Mouse (Mus musculus): ENCODE measurements around the gene Nod2.
A peak's percentile ranks its signal among the peaks of the same experiment; 100 is the strongest.
"Not testable (repeated sequence)": the region's sequence is repeated elsewhere in the genome, so short reads cannot be mapped to it uniquely, and the experiment has no call there.

Gene Nod2

GRCm38 (mm10) chr8:88633343-88633765 is 13.8 kb upstream of the Nod2 start:
- no peak for DNase-seq (ENCODE audit: low spot score)

GRCm38 (mm10) chr8:88635474-88636397 is 11.4 kb upstream of the Nod2 start, which contains the start of gene Snx20:
Snx20 (minus strand) TSS chr8:88636128.
- DNase-seq (ENCODE audit: low spot score) = peak; percentile 19

DNA sequence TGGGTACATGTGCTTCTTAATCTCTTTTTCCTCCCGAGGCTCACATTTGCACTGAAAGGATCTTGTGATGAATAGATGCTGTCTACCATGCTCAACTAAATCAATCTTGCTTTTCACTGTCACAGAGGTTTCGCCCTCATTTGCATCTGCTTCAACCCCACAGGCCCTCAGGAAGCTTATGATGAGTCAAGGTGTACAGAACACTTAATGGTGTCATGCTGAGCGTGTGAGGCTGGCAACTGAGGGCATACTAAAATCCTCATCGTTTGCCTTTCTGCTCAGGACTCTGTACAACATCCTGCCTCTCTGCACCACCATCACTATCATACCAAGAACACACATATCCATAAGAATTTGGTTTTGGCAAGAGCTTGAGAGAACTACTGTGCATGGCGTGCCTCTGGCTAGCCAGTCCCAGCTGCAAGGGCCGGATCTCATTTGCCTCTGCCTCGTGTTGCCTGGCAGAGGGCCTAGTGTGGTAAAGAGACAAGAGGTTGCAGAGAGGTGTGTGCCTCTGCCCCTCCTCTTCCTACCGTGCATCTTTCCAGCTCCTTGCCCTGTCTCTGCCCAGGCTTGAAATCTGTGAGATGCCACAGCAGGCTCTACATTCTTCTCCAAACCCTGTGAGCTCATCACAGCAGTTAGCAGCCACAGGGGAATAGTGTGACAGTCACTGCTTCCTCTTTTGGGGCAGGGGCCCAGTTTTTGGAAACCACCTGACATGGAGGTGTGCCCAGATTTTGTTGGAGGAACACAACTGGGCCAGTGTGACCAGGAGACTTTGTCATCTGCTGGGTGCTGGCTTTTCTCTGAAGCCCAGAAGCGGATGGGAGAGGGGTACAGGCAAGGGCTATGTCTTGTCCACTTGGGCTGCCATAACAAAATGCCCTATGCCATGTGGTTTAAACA is 9.8 kb upstream of the Nod2 start:
- DNase-seq (ENCODE audit: low spot score) = no peak

- no peak for DNase-seq (ENCODE audit: low spot score)
Measured at GRCm38 (mm10) chr8:88638908-88639307, 8.2 kb upstream of the Nod2 start.

DNA sequence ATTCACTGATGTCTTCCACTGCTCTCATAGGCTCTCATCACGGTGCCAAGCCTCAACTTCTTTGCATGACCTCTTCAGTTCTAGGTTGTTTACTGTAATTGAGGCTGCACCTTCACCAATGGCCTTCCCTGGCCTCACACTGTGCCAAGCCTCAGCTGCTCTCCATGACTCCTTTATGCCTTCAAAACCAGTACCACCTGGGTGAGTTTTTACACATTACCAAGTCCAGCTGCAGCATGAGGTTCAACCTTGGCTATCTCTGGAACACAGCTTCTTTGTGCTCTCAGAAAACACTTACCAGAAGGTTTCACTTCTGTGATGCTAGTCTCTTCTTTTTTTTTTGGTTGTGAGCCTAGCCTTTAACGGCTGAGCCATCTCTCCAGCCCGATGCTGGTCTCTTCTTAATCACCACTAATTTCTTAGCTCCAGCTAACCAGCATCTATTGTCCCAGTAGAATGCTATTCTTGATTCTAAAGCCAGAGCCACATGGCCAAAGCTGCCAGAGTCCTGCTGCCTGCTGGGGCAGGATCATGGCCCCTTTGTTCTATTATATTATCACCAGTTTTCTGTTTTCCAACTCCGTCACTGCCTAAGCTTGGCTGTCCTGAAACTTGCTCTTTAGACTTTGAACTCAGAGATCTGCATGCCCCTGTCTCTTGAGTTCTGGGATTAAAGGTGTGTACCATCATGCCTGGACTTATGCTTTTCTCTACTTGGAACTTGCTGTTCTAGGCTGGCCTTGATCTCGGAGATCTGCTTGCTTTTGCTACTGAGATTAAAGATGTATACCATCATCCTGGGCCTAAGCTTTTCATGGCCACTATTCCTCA is 4.2 kb upstream of the Nod2 start:
- DNase-seq (ENCODE audit: low spot score) = peak; percentile 19

GRCm38 (mm10) chr8:88648322-88648721 is 1.2 kb downstream of the Nod2 start:
- no peak for DNase-seq (ENCODE audit: low spot score)

DNA sequence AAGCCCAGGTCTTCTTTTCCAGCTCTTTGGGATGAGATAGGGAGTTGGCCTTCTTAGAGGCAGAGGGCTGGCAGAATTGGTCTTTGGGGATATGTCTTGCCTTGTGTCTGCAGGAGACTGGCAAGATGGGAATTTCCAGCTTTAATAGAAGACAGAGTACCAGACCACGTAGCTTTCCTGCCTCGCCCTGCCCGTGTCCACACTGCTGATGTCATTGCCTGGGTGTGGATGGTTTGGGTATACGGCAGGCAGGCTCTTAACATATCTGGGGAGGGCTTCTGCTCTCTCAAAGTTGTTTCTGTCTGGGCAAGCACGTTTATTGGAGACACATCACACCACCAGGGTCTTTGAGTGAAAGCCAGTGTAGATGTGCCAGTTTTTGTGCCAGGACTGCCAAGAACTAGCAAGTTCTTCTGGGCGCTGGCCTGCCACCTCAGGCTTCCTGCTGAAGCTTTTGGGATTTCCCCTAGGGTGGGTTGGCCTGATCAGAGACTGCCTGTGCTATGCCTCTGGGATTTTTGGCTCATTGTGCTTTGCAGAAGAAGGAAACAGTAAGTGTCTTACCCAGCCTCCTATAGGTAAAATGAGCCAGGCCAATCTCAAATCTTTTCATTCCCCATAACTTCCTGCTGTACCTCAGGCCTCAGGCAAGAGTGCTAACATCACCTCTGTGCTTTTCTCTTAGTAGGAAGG is 3.0 kb downstream of the Nod2 start:
- no peak for DNase-seq (ENCODE audit: low spot score)

GRCm38 (mm10) chr8:88651122-88651521 is 4.0 kb downstream of the Nod2 start:
- DNase-seq (ENCODE audit: low spot score) = not testable (repeated sequence)

GRCm38 (mm10) chr8:88655334-88655733 is 8.2 kb downstream of the Nod2 start:
- no peak for DNase-seq (ENCODE audit: low spot score)

GRCm38 (mm10) chr8:88659873-88660272 is 12.8 kb downstream of the Nod2 start:
- DNase-seq (ENCODE audit: low spot score) = no peak

DNA sequence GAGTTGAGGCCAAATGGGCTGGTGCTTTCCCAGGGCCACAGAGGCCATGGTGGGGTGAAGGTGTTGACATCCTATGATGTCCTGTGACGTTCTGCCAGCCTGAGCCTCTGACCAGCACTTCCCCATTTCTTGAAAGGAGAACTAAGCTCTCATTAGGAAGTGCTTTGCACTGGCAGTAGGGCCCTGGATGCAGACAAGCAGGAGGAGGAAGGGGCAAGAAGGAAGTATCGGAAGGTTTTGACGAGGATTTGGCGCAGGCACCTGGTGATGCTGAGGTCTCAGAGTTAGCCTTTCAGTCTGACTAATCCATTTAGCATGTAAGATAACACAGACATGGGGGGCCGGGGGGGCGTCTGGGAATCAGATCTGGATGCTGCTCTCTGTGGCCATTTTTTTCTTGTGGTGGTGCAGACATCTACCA is 15.3 kb downstream of the Nod2 start:
- DNase-seq (ENCODE audit: low spot score) = no peak

DNA sequence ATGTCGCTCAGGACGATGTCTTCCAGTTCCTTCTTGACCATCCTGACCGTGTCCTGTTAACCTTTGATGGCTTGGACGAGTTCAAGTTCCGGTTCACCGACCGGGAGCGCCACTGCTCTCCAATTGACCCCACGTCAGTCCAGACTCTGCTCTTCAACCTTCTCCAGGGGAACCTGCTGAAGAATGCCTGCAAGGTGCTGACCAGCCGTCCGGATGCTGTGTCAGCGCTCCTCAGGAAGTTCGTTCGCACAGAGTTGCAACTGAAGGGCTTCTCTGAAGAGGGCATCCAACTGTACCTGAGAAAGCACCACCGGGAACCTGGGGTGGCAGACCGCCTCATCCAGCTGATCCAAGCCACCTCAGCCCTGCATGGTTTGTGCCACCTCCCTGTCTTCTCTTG is 17.0 kb downstream of the Nod2 start:
- no peak for DNase-seq (ENCODE audit: low spot score)

- no peak for DNase-seq (ENCODE audit: low spot score)
Measured at GRCm38 (mm10) chr8:88664947-88665346, 17.8 kb downstream of the Nod2 start.

GRCm38 (mm10) chr8:88666435-88666834 is 19.3 kb downstream of the Nod2 start:
- DNase-seq (ENCODE audit: low spot score) = no peak

GRCm38 (mm10) chr8:88668400-88669086 is 21.4 kb downstream of the Nod2 start:
- DNase-seq (ENCODE audit: low spot score) = no peak

- DNase-seq (ENCODE audit: low spot score) = no peak
Measured at GRCm38 (mm10) chr8:88670782-88671181, 23.7 kb downstream of the Nod2 start.

DNA sequence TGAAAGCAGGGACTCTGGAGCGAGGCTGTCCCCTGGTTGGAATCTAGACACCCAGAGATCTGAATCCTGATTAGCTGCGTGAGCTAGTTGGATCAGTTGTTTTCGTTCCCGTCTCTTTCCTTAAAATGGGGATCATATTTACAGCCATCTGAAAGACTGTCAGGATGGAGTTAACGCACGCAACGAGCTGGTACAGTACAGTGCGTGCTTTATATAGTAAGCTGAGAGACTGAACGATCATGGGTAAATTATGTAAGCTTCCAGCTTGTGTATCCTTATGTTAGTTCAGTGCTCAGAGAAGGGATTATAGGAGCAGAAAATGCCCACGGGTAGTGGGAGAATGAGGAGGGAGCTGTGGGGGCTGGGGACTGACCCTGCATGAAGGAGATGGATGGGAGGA is 24.5 kb downstream of the Nod2 start:
- no peak for DNase-seq (ENCODE audit: low spot score)

- DNase-seq (ENCODE audit: low spot score) = no peak
Measured at GRCm38 (mm10) chr8:88673859-88674258, 26.7 kb downstream of the Nod2 start.

DNA sequence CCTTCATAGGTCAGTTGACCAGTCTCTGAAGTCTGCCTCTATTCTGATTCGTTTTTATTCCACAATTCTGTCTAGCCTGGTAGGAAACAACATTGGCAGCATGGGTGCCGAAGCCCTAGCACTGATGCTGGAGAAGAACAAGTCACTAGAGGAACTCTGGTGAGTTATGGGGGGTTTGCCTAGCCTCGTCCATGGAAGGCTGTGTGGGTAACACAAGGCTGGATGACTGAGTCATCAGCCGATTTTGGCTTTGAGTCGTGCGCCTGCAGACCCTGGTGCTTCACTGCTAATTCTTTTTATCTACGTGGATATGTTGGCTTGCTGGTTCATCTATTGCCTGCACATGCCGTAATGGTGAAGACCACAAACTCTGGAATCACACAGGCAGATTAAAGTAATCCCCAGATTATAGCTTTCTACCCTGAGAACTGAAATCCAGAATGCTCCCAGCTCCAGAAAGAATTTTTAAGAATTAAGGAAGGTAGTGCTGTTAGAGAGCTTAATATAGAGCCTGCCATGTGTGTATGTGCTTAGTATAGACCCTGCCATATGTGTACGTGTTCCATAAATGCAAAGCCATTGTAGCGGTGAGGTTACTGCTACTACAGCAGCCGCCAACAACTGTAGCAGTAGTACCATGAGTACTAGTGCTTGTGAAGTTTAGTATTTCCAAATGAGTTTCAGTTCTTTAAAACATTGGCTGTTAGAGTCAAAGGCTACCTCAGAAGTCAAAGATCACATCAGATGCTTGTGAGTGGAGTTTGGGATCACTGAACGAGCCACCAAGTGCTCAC is 28.5 kb downstream of the Nod2 start:
- no peak for DNase-seq (ENCODE audit: low spot score)

- no peak for DNase-seq (ENCODE audit: low spot score)
Measured at GRCm38 (mm10) chr8:88677071-88677470, 30.0 kb downstream of the Nod2 start.
